Mouse (Mus musculus) thymus, postnatal 10 days (tissue): ENCODE results near the gene Olfr561.

ENCODE experiments used
- DNase-seq, 2 experiments: peaks; one replicate each; pipeline ENCODE4 v3.0.0; 2021; ENCODE audit warnings: low spot score in 2 of 2

Gene Olfr561

GRCm38 (mm10) chr7:102770921-102771320, at the start of gene Olfr561:
Olfr561 (plus strand) TSS chr7:102771221.
- no peak for DNase-seq

- no peak for DNase-seq
Observed at GRCm38 (mm10) chr7:102727391-102727790, 43.6 kb upstream of the Olfr561 start, which contains the start of gene Olfr559. Olfr559 (minus strand) TSS chr7:102727491.

DNA sequence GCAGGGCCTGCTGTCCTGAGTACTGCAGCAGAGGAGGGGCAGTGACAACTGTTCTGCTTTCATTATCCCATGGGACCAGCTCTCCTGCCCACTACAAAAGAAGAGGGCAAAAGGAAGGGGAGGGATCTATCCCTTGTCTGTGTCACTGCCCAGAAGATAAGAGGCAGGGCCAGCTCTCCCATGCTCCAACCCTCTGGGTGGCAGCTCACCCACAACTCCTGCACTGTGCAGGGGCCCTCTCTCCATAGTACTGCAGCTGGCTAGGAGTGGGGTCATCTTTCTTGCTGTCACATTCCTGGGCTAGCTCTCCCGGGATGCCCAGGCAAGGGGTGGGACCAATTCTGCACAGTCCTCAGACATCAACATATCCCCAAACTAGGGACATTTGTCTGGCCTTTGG, 37.2 kb upstream of the Olfr561 start:
- no peak for DNase-seq

- DNase-seq: no peak
Observed at GRCm38 (mm10) chr7:102737705-102738104, 33.3 kb upstream of the Olfr561 start.

- no peak for DNase-seq
Observed at GRCm38 (mm10) chr7:102752086-102752485, 18.9 kb upstream of the Olfr561 start.

GRCm38 (mm10) chr7:102759266-102759665, 11.8 kb upstream of the Olfr561 start, which contains the start of the genes Olfr560 and Olfr78:
Olfr560 (minus strand) TSS chr7:102759366.
Olfr78 (minus strand) TSS chr7:102759471.
- no peak for DNase-seq

GRCm38 (mm10) chr7:102803180-102803579, 32.2 kb downstream of the Olfr561 start, which contains the start of gene Olfr564:
Olfr564 (plus strand) TSS chr7:102803480.
- DNase-seq: no peak
